11 mouse cellular contexts compared by ENCODE assay signal in the genomic region with DNA sequence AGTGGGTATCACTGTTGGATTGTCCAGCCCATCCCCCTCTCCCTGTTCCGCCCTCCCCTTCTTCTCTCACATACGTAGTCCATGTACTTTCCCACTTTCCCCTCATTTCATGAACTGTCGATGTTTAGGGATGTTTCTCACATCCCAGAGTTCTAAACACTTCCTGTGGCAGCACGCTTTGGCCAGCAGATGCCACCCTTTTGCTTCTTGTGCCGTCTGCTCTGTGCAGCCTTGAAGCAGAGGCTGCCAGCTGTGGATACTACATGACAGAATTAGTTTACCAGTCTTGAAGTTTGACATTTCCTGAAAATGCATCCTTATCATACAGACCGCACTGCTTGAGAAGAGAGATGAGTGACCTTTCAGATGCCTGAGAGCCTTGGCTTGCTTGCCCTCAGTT. TPM values are rescaled to one million over a fixed set of nuclear protein-coding genes. Genes with fewer than 3 reads are reported as not detected.
DNase-seq lines count a peak whose midpoint lies in the region; ATAC-seq and TF ChIP-seq lines count a peak whose summit lies in the region.
"Had no signal": no experiment of that assay in that cellular context is flagged by ENCODE, and none has a peak within 500 bp of the region (broad histone marks: within the 10 kb centered on the region; RNA-seq: fewer than 3 reads in every experiment).

No protein-coding gene starts in this region.

- peaks cover 8% of the 10 kb centered on the region for H3K36me3 ChIP-seq in heart, embryonic 12.5 days
- H3K36me3 ChIP-seq in lung, embryonic 14.5 days (ENCODE audit: insufficient read depth), result peaks cover 18% of the 10 kb centered on the region; the same call in 1 of the 2 replicates
- H3K36me3 ChIP-seq in forebrain, embryonic 12.5 days (replicated peaks), result 0 out of 2 replicates have a peak, but pooled peaks cover 6% of the 10 kb centered on the region

- TF ChIP-seq CTCF in lung, embryonic 14.5 days (IDR thresholded peaks at IDR 0.05; ENCODE audit: low read depth), result peak; percentile 63

- H3K27ac ChIP-seq in heart, embryonic 12.5 days (ENCODE audit: poor library complexity, severe bottlenecking), result no peak overlapping the region
- no peak overlapping the region for H3K27ac ChIP-seq in lung, embryonic 14.5 days (ENCODE audit: low read depth)
- H3K27ac ChIP-seq in forebrain, embryonic 12.5 days, result no peak overlapping the region
- H3K27ac ChIP-seq: limb, embryonic 15.5 days; stomach, embryonic 15.5 days had no signal

- WGBS in heart, embryonic 12.5 days, result 54% methylated on average over 6 of the region's 6 CpGs
- WGBS in lung, embryonic 14.5 days, result 41% methylated on average over 6 of the region's 6 CpGs
- 80% methylated on average over 6 of the region's 6 CpGs for WGBS in forebrain, embryonic 12.5 days

- H3K9ac ChIP-seq in heart, embryonic 12.5 days, result no peak overlapping the region
- H3K9ac ChIP-seq in lung, embryonic 14.5 days, result no peak overlapping the region
- no peak overlapping the region for H3K9ac ChIP-seq in forebrain, embryonic 12.5 days
- H3K9ac ChIP-seq: limb, embryonic 15.5 days; stomach, embryonic 15.5 days had no signal

- H3K9me3 ChIP-seq in heart, embryonic 12.5 days (replicated peaks), result no peaks in the 10 kb centered on the region
- H3K9me3 ChIP-seq in lung, embryonic 14.5 days (ENCODE audit: low read depth, low read length), result no peaks in the 10 kb centered on the region
- no peaks in the 10 kb centered on the region for H3K9me3 ChIP-seq in forebrain, embryonic 12.5 days
- H3K9me3 ChIP-seq: limb, embryonic 15.5 days; stomach, embryonic 15.5 days had no signal

- H3K4me2 ChIP-seq in heart, embryonic 12.5 days, result no peak overlapping the region
- no peak overlapping the region for H3K4me2 ChIP-seq in lung, embryonic 14.5 days
- no peak overlapping the region for H3K4me2 ChIP-seq in forebrain, embryonic 12.5 days
- H3K4me2 ChIP-seq: limb, embryonic 15.5 days; stomach, embryonic 15.5 days had no signal

- H3K4me1 ChIP-seq in heart, embryonic 12.5 days (replicated peaks), result peaks cover 33% of the 10 kb centered on the region
- no peaks in the 10 kb centered on the region for H3K4me1 ChIP-seq in lung, embryonic 14.5 days (ENCODE audit: insufficient read depth)
- H3K4me1 ChIP-seq in forebrain, embryonic 12.5 days, result peaks cover 9% of the 10 kb centered on the region

- H3K4me3 ChIP-seq in heart, embryonic 12.5 days, result no peak overlapping the region
- no peak overlapping the region for H3K4me3 ChIP-seq in lung, embryonic 14.5 days (ENCODE audit: low read depth, low read length)
- no peak overlapping the region for H3K4me3 ChIP-seq in forebrain, embryonic 12.5 days (replicated peaks)
- H3K4me3 ChIP-seq: limb, embryonic 15.5 days; stomach, embryonic 15.5 days had no signal

- H3K27me3 ChIP-seq in heart, embryonic 12.5 days (replicated peaks), result no peaks in the 10 kb centered on the region
- H3K27me3 ChIP-seq in lung, embryonic 14.5 days (ENCODE audit: insufficient read depth, low read length), result no peaks in the 10 kb centered on the region
- no peaks in the 10 kb centered on the region for H3K27me3 ChIP-seq in forebrain, embryonic 12.5 days
- H3K27me3 ChIP-seq: limb, embryonic 15.5 days; stomach, embryonic 15.5 days had no signal

- no peak for DNase-seq in heart, adult 8-10 months (ENCODE audit: low spot score)
- DNase-seq in urinary bladder, postnatal 14 days (ENCODE audit: low spot score), result peak; percentile 26
- no peak for DNase-seq in urinary bladder, postnatal 25 days (ENCODE audit: low spot score)
- peak; percentile 73 for DNase-seq in lung, embryonic 14.5 days
- no peak for DNase-seq in spleen, adult 18-20 months

- ATAC-seq in heart, embryonic 12.5 days (ENCODE audit: insufficient number of reproducible peaks, low FRiP score), result 0 out of 2 replicates have a peak, but pooled peaks have one; percentile 4
- ATAC-seq in lung, embryonic 14.5 days (ENCODE audit: insufficient read depth), result peak; percentile 44; the same call in 1 of the 2 replicates
- no peak for ATAC-seq in monocyte, adult 5-6 weeks (replicated peaks; ENCODE audit: insufficient number of reproducible peaks, low FRiP score, low TSS enrichment, poor library complexity, severe bottlenecking)
- no peak for ATAC-seq in forebrain, embryonic 12.5 days (ENCODE audit: low FRiP score)

RNA-seq across cellular contexts. Expression of gene Kcns1, which starts 36.4 kb away (rescaled TPM):
- polyA plus RNA-seq in heart, embryonic 12.5 days (2016; fragmentation: Nextera tagmentation; extraction: Ambion mirVana), result 0.15 and 0.18 TPM in 2 replicates
- total RNA-seq in heart, adult 8-10 months (2022), result under 1 TPM in 2 of 4 experiments, not detected in 2; 0.09 TPM
- polyA plus RNA-seq in lung, embryonic 14.5 days (2014; fragmentation: Nextera tagmentation; extraction: Ambion mirVana), result not detected in 2 replicates
- not detected in 3 replicates for total RNA-seq in monocyte, adult 5-6 weeks (2017)
- 0.12 and 0.18 TPM in 2 replicates for polyA plus RNA-seq in forebrain, embryonic 12.5 days (2016; fragmentation: Nextera tagmentation; extraction: Ambion mirVana)

RNA-seq across cellular contexts. Expression of gene Wfdc5, which starts 48.0 kb away (rescaled TPM):
- not detected in 2 replicates for polyA plus RNA-seq in heart, embryonic 12.5 days (2016; fragmentation: Nextera tagmentation; extraction: Ambion mirVana)
- total RNA-seq in heart, adult 8-10 months (2022), result not detected
- polyA plus RNA-seq in lung, embryonic 14.5 days (2014; fragmentation: Nextera tagmentation; extraction: Ambion mirVana), result not detected in 2 replicates
- total RNA-seq in monocyte, adult 5-6 weeks (2017), result not detected in 3 replicates
- polyA plus RNA-seq in forebrain, embryonic 12.5 days (2016; fragmentation: Nextera tagmentation; extraction: Ambion mirVana), result not detected in 2 replicates
- polyA plus RNA-seq: frontal cortex, adult 2 months had no signal

RNA-seq across cellular contexts. Expression of gene Wfdc12, which starts 55.8 kb away (rescaled TPM):
- polyA plus RNA-seq in heart, embryonic 12.5 days (2016; fragmentation: Nextera tagmentation; extraction: Ambion mirVana), result not detected in 2 replicates
- not detected for total RNA-seq in heart, adult 8-10 months (2022)
- polyA plus RNA-seq in lung, embryonic 14.5 days (2014; fragmentation: Nextera tagmentation; extraction: Ambion mirVana), result not detected in 2 replicates
- not detected in 3 replicates for total RNA-seq in monocyte, adult 5-6 weeks (2017)
- not detected in 2 replicates for polyA plus RNA-seq in forebrain, embryonic 12.5 days (2016; fragmentation: Nextera tagmentation; extraction: Ambion mirVana)
- polyA plus RNA-seq: frontal cortex, adult 2 months; stomach, embryonic 15.5 days had no signal

Comparison
In these comparisons a context has a peak if more than half of its experiments do, and no peak if none do; other contexts are left out.
1. DNase-seq: peak in urinary bladder, postnatal 14 days (single experiment) and lung, embryonic 14.5 days (single experiment); none in heart, adult 8-10 months (single experiment), urinary bladder, postnatal 25 days (single experiment) and spleen, adult 18-20 months (0 of 2).
2. ATAC-seq: peak in heart, embryonic 12.5 days (single experiment) and lung, embryonic 14.5 days (single experiment); none in monocyte, adult 5-6 weeks (single experiment) and forebrain, embryonic 12.5 days (single experiment).